Mouse (Mus musculus): ENCODE data around the gene Rab1a. TPM values are rescaled to one million over a fixed set of nuclear protein-coding genes. Genes with fewer than 3 reads are reported as not detected.
"Not testable (repeated sequence)": the region's sequence is repeated elsewhere in the genome, so short reads cannot be mapped to it uniquely, and the experiment has no call there.

The Rab1a gene
- polyA plus RNA-seq, 1 experiment, result 199 TPM

DNA sequence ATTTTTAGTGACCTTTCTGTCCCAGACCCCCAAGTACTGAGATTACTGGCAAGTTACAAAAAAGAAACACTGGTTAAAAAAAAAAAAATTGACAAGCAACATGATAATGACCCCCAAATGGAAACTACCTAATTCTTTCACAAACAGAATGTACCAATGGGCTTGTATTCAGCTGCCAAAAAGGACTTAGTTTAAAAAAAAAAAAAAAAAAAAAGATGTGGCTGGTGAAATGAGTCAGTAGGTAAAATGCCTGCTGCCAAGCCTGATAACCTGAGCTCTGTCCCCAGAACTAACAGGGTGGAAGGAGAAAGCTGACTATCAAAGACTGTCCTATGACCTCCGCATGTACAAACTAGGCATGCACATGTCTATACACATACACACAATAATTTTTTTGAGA lies 16.0 kb downstream of the Rab1a start:
- DNase-seq (ENCODE audit: low spot score), result no peak

DNA sequence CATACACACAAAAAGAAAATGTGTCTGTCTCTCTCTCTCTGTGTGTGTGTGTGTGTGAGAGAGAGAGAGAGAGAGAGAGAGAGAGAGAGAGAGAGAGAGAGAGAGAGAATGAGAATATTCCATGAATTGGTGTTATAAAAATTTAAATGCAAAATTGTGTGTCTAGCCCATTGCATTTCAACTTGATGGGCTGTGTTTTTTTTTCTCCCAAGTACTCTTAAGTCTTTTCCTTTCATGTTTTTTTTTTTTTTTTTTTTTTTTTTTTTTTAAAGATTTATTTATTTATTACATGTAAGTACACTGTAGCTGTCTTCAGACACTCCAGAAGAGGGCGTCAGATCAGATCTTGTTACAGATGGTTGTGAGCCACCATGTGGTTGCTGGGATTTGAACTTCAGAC lies 20.4 kb downstream of the Rab1a start:
- not testable (repeated sequence) for DNase-seq (ENCODE audit: low spot score)

DNA sequence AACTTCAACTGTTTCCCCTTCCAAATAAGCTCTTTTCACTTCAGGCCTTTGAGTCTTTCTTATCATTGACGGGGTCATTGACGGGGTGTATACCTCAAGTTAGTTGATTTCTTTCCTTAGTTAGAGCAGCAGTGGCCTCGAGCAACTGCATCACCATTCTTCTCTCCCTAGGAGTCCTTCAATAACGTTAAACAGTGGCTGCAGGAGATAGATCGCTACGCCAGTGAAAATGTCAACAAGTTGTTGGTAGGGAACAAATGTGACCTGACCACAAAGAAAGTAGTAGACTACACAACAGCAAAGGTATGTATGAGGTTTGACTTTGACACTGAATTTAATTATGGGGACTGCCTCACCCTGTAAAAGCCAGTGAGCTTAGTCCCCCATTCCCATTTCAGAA lies 23.0 kb downstream of the Rab1a start:
- DNase-seq (ENCODE audit: low spot score), result no peak

DNA sequence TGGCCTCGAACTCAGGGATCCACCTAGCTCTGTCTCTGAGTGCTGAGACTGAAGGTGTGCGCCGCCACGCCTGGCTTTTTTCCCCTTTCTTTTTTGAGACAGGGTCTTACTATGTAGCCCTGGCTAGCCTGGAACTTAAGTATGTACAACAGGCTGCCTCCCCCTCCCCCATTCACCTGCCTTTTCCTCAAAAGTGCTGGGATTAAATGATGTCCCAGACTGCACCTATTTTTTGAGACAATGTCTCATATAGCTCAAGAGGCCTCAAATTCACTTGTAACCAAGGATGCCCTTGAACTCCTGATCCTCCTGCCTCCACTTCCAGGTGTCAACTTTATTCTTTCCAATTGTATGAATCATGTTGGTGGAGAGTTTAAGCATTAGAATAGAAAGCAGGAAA lies 24.7 kb downstream of the Rab1a start:
- no peak for DNase-seq (ENCODE audit: low spot score)

DNA sequence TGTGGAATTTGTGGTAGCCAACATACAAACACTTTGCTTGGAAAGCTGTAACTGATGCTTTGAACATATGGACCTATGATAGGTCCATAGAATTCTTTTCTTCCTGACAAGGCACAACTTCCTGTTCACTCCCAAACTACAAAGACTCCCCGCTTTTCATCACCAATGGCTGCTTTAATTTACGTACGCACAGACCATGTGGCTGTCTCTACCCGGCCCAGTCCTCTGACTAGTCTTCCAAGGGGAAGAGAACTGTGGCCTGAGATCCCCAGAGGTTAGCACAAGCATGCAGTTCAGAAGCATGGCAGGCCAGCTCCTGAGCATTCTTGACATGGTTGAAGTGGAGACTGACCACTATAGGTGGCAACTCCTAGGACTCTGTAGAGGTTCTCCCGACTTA lies 27.4 kb downstream of the Rab1a start:
- DNase-seq (ENCODE audit: low spot score), result no peak

DNA sequence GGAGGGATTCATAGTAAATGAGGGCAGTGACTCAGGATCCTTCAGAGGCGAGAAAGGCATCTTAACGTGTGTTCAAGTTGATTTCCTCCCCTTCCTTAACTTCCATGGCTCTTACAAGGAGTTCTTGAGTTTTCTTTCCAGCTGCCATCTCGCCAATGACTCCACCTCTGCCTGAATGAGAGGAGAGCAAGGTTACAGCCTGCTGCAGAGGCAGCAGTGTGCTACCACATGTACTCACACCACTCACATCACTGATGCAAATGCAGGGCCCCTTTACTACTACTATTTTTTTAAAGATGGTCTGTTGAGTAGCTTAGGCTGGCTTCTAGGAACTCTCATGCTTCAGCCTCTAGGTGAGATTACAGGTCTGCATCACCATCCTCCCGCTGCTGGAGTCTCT lies 28.1 kb downstream of the Rab1a start:
- DNase-seq (ENCODE audit: low spot score), result no peak

DNA sequence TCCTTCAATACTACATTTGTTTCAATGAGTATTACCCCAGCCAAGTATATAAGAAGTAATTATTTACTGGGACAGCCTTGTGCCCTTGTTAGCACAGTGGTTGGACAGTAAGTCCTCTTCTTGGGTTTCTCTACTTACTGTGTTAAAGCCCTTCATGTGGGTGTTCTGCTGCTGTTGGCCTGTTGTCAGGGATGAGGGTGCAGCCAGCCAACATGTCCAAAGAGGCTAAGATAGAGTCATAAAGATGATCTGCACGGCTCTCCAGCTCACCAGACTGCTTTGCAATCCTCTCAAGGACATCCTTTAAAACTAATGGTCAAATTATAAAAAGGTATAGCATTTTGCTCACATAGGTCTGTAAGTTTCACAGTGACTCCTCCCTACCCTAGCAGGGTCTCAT lies 29.1 kb downstream of the Rab1a start:
- no peak for DNase-seq (ENCODE audit: low spot score)

DNA sequence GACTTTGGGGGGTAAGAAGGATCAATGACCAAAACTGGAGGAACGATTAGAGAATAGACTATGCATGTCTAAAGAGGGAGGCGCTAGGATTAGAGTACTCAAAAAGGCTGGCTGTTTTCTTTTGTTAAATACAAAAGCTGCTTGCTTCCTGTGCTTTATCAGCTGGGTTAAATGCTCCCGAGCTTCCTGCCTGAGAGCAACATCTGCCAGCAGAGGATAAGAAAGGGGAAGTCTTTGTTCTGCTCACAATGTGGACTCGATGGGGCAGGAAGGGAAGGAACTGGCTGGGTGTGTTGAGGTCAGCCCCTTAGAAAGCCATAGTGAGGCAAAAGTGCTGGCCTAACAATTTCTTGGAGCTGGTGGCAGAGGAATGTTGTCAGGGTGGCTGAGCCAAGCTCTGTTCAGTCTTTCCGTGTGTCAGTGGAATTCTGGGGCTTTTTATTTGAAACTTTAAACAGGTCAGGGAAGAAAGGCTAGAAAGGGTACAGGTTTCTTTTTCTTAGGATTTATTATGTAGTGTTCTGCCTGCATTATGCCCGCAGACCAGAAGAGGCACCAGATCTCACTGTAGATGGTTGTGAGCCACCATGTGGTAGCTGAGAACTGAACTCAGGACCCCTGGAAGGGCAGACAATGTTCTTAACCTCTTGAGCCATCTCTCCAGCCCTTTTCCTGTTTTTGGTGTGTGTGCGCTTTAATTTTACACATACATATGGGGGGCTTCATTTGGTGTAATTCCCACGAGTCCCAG lies 30.1 kb downstream of the Rab1a start:
- no peak for DNase-seq (ENCODE audit: low spot score)

DNA sequence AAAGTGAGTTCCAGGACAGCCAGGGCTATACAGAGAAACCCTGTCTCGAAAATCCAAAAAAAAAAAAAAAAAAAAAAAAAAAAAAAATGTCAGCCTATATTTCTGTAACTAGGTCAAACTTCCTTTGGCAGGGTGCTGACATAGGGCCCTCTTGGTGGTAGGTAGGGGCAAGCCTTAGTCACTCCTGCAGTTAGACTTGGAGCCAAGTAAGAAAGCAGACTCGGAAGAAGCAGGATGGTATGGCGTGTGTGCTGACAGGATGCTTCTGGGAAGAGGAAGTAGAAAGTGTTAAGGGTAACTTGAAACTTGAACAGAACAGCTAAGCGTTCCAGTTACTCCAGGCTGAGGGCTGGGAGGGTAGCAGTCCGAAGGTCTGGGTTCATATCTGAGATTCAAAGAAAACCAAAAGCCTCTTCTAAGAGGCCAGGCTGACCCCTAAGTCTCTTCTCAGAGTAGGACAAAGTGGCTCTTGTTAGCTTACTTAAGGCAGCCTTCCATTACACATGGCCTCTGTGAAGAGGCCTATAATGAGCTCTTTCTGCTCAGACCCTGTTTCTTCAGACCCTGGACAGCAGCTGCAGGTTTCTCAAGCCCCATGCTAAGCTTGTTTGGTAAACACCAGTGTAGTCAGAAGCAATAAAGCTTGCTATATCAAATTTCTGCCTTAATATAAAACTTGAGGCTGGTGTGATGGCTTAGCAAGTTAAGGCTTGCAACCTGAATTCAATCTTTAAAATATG lies 31.0 kb downstream of the Rab1a start:
- DNase-seq (ENCODE audit: low spot score), result no peak

DNA sequence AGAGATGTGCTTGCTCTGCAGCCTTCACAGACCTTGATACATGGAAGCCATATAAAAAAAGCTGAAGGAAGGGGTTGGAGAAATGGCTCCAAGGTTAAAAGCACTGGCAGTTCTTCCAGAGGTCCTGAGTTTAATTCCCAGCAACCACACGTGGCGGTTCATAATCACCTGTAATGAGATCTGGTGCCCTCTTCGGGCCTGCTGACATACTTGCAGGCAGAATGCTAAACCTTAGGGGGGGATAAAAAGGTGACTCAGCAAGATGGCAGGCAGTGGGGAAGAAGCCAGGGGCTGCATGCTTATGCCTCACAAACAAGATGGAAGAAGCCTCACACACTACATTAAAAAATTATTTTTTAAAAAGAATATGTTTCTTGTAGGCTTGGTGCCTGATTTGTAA lies 33.0 kb downstream of the Rab1a start:
- DNase-seq (ENCODE audit: low spot score), result no peak

DNA sequence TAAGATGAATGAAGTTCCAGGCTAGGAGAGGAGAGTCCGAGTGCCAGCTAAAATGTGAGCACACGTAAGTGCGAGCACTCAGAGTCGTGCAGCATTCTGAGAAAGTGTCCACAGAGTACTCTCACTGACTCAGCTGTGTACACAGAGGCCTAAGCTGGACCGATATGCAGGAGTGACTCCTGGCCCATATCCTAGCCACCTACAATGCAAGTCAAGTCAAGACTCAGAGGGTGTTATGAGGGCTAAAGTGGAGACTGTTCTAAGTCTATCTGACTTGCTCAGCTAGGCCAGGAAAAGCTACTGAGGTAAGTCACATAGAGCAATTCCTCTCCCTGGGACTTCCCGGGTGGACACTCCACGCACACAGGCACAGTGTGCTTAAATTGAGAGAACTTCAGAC lies 35.8 kb downstream of the Rab1a start:
- DNase-seq (ENCODE audit: low spot score), result no peak

DNA sequence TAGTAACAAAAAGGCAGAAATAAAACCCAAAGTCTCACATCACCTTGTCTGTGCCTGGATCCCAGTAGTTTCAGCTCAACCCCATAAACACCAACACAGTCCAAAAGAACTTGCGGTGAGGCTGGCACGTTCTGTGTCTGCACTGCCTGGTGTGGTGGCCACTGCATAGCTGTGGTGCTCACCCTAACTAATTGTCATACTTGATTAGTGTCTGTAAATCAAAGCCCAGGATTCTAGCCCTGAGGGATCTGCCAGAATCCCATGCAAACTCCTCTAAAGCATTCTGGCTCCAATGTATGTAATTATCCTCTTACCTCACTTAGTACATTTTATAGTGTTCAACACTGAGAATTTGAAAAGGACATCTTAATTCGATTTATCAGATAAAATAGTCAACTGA lies 36.7 kb downstream of the Rab1a start:
- no peak for DNase-seq (ENCODE audit: low spot score)

DNA sequence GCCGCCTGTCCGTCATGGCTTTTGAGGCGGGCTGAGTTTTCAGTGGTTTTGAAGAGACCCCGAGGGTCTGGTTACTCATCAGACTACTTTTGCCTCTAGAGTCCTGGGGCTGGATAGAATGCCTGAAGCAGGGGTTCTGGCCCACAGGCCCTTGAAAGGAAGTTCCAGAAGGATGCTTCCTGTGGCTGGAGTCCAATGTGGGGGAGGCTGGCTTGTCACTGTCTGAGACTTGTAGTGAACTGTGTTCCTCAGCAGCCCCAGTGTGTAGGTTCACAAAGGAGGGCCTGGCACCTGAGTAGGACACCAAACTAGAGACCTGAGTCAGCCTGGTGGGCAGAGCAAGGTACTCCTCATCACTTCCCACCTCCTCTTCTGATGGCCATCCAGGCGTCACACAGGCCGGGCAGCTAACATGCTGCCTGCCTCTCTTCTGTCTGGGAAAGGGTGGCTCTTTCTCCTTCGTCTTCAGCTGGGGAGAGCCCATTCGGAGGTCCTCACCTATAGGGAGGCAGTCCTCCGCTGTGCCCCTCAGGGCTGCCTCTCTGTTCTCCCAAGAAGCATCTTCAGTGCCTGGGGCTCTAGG lies 38.1 kb downstream of the Rab1a start:
- no peak for DNase-seq (ENCODE audit: low spot score)

DNA sequence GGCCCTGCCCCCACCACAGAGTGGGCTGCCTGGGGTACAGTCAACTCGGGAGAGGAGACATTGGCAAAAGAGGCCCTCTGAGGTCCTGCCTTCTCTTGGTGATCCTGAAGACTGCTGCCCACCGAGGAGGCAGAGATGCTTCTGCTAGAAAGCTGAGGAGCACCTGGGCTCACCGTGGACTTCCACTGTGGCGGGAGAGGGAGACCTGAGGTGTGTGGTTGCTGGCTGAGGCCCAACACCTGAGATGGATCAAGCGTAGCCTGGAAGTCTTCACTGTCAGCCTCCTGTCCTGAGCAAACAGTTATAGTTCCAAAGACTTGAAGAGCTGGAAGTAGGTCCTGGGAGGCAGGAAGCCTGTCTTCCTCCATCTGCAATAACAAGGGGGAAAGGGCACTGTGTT lies 39.1 kb downstream of the Rab1a start:
- DNase-seq (ENCODE audit: low spot score), result no peak

DNA sequence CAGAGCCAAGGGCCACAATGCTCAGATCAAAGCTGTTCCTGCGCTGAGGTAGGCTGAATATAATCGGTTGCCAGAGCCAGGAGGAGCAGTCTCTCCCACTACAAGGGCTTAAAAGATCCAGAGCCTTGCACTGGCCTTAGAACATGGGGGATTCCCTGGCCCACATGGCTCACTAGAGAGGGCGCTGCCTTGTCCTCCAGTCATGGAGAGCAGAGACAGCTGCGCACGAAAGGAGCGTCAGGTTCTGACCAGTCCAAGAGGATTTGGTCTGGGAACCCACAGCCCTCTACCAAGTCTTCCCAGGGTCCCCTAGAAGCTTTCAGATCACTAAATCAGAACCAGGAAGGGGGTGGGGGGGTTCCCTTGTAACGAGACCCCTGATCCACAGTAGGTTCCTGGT lies 40.1 kb downstream of the Rab1a start:
- DNase-seq (ENCODE audit: low spot score), result no peak

DNA sequence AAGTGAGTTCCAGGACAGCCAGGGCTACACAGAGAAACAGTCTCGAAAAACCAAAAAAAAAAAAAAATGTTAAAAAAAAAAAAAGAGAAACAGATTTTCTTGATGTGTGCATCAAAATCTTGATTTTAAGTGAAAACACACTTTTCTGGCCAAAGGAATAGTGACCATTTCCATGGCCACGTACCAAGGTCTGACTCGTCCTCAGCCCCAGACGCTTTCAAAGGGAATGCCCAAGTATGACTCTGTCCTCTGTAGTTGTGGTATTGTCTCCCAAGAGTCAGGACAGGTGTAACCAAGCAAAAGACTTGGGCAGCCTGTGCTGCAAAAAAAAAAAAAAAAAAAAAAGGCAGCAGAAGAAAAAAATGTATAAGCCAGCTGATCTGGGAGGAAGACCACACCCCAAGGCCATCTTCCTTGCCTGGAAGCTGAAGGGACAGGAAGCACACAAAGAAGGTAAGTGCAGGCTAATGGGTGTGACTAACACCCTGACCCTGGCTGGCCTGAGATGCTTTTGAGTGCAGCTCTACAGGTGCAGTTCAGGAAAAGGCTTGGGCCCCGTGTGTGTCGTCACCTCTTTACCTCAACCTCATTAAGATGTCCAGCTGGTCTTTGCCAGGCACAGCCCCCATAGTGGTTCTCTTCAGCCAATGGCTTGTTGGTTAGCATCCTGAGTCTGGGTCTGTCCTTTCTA lies 41.3 kb downstream of the Rab1a start:
- no peak for DNase-seq (ENCODE audit: low spot score)

DNA sequence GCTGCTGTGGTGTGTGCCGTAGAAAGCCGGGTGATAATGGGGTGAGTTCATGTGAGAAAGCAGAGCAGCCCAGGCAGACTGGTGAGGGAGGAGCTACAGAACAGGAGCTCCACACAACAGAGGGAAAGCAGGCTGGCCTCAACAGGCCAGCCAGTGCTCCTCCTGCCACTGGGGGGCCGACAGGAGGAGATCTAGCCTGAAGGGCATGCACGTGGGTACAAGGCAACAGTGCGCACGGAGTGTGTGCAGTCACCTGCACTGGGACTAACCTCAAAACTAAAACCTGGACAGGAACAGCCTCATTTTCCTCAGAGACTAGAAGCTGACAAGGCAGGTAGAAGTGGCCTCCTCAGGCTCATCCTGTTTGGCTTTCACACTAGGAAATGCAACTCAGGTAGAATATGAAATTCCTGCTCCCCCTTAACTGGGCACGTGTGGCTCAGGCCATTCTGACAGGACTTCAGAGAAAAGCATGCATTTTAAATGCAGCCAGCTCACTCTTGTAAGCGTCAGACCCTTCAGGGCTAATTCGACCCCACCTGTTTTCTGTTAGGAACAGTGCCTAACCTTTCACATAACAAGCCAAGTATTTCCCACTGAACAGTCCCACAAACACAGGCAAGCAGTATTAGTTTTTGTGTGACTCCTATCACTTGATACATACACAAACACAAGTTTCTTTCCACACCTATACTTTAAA lies 42.1 kb downstream of the Rab1a start:
- no peak for DNase-seq (ENCODE audit: low spot score)

DNA sequence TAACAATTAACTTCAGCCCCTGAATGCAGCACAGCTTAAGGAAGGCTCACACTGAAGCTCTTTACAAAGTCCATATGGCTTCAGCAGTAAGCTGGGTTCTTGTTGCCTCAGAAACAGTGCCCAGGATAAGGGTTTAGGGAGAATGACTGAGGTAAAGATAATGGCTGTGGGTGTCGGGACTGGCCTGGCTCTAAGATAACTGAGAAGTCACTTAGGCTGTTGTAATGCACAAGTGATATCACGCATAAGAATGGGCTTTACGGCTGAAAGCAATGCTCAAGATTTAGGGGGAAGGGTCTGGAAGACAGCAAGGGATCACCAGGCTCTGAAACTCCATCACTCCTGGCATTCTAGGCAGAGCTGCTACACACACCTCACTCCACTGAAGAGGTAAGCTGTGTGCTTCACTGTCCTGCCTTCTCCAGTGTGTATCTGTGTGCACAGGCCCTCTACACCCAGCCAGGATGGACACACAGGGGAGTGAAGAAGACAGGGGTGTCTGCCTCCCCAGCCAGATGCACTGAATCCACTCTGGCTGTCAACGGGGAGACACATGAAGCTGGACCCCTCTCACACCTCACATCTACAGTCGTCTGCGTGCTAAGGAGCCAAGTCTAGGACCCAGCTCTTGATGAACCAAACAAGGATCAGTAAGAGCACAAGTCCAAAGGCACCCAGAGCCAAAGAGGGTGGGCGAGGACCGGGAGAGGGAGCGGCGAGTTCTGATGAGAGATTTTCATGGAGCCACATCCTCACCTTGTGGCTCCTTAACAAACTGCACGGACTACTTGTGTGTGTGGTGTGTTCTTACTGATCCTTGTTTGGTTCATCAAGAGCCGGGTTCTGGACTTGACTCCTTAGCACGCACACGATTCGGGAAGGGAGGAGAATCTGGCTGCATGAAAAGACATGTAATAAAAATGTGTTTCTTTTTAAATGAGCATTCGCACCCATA lies 43.4 kb downstream of the Rab1a start:
- DNase-seq (ENCODE audit: low spot score), result no peak

DNA sequence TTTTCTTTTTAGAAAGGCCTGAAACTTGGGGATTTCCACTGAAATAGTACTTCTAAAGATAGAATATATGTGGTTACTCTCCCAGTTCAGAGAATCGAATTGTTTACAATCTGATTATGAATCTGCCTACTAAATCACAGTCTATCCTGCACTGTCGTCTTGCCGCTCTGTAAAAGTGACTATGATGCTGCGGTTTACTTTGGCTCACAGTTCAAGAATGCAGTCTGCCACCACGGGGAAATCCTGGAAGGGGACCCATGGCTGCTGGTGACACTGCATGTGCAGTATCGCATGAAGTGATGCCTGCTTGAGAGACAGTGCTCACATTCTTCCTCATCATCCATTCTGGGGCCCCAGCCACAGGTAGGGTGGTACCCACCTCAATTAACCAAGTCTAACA lies 44.1 kb downstream of the Rab1a start:
- no peak for DNase-seq (ENCODE audit: low spot score)

DNA sequence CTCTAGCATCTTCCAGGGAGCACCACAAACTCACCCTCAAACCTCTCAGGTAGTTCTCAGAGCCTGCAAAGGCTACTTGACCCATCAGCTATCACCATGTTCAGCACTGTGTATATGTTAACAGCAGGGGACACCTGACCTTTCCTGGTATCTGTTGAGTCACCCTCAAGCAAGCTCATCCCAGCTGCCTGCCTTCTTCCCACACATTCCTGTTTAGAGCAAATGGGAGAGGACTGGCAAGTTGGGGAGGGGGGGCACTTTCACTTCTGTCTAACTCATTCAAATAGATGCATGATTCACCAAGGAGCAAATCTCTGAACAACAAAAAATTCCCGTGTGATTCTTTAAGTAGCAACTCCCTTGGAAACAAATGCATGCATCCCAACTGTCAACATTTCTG lies 45.4 kb downstream of the Rab1a start:
- DNase-seq (ENCODE audit: low spot score), result no peak

Measured in urinary bladder, adult 2 months (tissue).